10 mouse cellular contexts compared by ENCODE assay signal in genomic region chr11:68062116-68062515, GRCm38 (mm10).
"Had no signal": no experiment of that assay in that cellular context is flagged by ENCODE, and none has a peak within 500 bp of the region (broad histone marks: within the 10 kb centered on the region; RNA-seq: fewer than 3 reads in every experiment).

No protein-coding gene starts in this region.

- H3K4me3 ChIP-seq: left cerebral cortex, adult 2 months; liver, embryonic 15.5 days; midbrain, embryonic 13.5 days had no signal

- H3K9ac ChIP-seq: liver, embryonic 15.5 days; midbrain, embryonic 13.5 days had no signal

- H3K27me3 ChIP-seq: liver, embryonic 15.5 days; midbrain, embryonic 13.5 days had no signal

- H3K27ac ChIP-seq: left cerebral cortex, adult 2 months; liver, embryonic 15.5 days; midbrain, embryonic 13.5 days had no signal

- H3K4me2 ChIP-seq: liver, embryonic 11.5 days; liver, embryonic 15.5 days; midbrain, embryonic 13.5 days had no signal

- H3K9me3 ChIP-seq: liver, embryonic 15.5 days; midbrain, embryonic 13.5 days had no signal

- H3K36me3 ChIP-seq: liver, embryonic 15.5 days; midbrain, embryonic 13.5 days had no signal

- DNase-seq: kidney, postnatal 14 days; lung, adult 2 months; lung, postnatal 36 days; right cerebral cortex, postnatal 25 days; thymus, postnatal 4 days had no signal

- ATAC-seq: lung, postnatal 0 days; midbrain, embryonic 13.5 days had no signal

- H3K4me1 ChIP-seq: liver, embryonic 15.5 days; midbrain, embryonic 13.5 days had no signal
